Mouse (Mus musculus): Measurements from ENCODE around the gene Ttll2. TPM values are rescaled to one million over a fixed set of nuclear protein-coding genes. Genes with fewer than 3 reads are reported as not detected.
A peak's percentile ranks its signal among the peaks of the same experiment; 100 is the strongest.
"Not testable (repeated sequence)": the region's sequence is repeated elsewhere in the genome, so short reads cannot be mapped to it uniquely, and the experiment has no call there.

Ttll2 gene
- polyA plus RNA-seq, 1 experiment from 2014 or later, result not detected

DNA sequence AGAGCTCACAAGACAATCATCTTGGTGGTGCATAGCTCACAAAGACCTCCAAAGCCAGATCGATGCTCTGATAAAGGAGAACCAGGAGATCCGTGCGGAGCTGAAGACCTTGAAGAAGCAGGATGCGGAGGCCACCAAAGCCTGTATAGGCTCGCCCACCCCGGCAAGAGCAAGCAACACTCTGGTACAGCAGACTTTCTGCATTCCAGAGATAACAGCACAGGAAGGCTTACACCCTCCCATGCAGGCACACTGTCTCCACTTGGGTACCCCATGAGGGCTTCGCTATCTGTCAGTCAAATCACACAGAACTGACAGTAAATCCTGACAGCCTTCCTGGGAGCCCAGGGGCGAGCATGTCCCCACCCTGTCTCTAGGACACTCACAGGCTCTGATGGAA is 26.1 kb downstream of the Ttll2 start:
- H3K9me3 ChIP-seq (ENCODE audit: control insufficient read depth, low read length), result not testable (repeated sequence)
- 78% methylated on average over 3 of the region's 8 CpGs for WGBS

DNA sequence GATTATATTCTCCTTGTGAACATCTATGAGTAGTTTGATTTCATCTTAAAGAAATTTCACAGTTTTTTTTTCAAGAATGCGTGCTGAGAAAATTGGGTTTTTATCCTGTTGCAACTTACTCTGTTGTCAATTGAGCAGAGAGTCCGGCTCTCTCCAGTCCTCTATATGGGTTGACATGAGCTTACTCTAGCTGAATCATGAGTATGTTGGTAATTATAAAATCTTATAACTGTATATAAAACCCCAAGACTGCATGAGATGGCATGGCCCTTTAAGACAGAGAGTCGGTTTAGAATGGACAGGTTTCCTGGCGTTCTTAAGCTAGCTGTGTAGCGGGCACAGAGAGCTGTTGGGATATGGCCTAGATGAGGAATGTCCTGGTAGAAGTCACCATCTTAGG is 28.1 kb downstream of the Ttll2 start, which contains the start of gene Tcp10a:
Gene Tcp10a (plus strand): TSS at position 301 of the 400 bp plus-strand sequence.
- WGBS, result 96% methylated on average over 3 of the region's 5 CpGs
- not testable (repeated sequence) for H3K9ac ChIP-seq (replicated peaks; ENCODE audit: low read length); H3K27me3 ChIP-seq (ENCODE audit: control insufficient read depth, insufficient read depth, low read length); H3K9me3 ChIP-seq (ENCODE audit: control insufficient read depth, low read length); ATAC-seq (ENCODE audit: low FRiP score, low TSS enrichment); DNase-seq; H3K36me3 ChIP-seq (ENCODE audit: control insufficient read depth, insufficient read depth, low read length); H3K4me3 ChIP-seq (replicated peaks; ENCODE audit: low read depth, low read length); H3K4me2 ChIP-seq (ENCODE audit: low read length); H3K4me1 ChIP-seq (ENCODE audit: control insufficient read depth, insufficient read depth, low read length); H3K27ac ChIP-seq (replicated peaks; ENCODE audit: low read depth, low read length)

More for the DNA sequence above, 26.1 kb downstream of the Ttll2 start:
- not testable (repeated sequence) for H3K4me3 ChIP-seq (replicated peaks; ENCODE audit: low read depth, low read length); H3K27me3 ChIP-seq (ENCODE audit: control insufficient read depth, insufficient read depth, low read length); H3K4me2 ChIP-seq (ENCODE audit: low read length); H3K9ac ChIP-seq (replicated peaks; ENCODE audit: low read length); H3K27ac ChIP-seq (replicated peaks; ENCODE audit: low read depth, low read length); H3K4me1 ChIP-seq (ENCODE audit: control insufficient read depth, insufficient read depth, low read length); ATAC-seq (ENCODE audit: low FRiP score, low TSS enrichment); H3K36me3 ChIP-seq (ENCODE audit: control insufficient read depth, insufficient read depth, low read length); DNase-seq

DNA sequence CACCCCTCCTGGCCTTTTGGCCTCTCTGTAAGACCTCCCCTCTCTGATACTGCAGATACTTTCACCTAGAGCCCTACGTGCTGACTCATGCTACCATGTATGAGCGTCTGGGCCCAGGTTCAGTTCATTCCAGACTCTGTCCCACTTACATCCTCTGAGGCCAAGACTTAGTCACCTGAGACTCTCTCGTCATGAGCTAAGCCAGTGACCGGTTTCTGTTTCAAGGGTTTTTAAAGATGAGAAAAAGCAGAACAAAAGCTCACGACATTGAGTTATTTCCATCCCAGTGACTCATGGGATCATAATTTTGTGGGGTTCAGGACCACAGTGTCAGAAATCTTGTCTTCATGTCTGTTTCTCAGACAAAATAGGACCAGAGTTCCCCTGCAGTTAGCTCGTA is 32.7 kb downstream of the Ttll2 start:
- H3K4me3 ChIP-seq (replicated peaks; ENCODE audit: low read depth, low read length); DNase-seq; H3K27ac ChIP-seq (replicated peaks; ENCODE audit: low read depth, low read length); H3K9ac ChIP-seq (replicated peaks; ENCODE audit: low read length); H3K27me3 ChIP-seq (ENCODE audit: control insufficient read depth, insufficient read depth, low read length); H3K4me1 ChIP-seq (ENCODE audit: control insufficient read depth, insufficient read depth, low read length); H3K36me3 ChIP-seq (ENCODE audit: control insufficient read depth, insufficient read depth, low read length); H3K9me3 ChIP-seq (ENCODE audit: control insufficient read depth, low read length); H3K4me2 ChIP-seq (ENCODE audit: low read length); ATAC-seq (ENCODE audit: low FRiP score, low TSS enrichment): not testable (repeated sequence)
- WGBS, result 94% methylated on average over 6 of the region's 6 CpGs

DNA sequence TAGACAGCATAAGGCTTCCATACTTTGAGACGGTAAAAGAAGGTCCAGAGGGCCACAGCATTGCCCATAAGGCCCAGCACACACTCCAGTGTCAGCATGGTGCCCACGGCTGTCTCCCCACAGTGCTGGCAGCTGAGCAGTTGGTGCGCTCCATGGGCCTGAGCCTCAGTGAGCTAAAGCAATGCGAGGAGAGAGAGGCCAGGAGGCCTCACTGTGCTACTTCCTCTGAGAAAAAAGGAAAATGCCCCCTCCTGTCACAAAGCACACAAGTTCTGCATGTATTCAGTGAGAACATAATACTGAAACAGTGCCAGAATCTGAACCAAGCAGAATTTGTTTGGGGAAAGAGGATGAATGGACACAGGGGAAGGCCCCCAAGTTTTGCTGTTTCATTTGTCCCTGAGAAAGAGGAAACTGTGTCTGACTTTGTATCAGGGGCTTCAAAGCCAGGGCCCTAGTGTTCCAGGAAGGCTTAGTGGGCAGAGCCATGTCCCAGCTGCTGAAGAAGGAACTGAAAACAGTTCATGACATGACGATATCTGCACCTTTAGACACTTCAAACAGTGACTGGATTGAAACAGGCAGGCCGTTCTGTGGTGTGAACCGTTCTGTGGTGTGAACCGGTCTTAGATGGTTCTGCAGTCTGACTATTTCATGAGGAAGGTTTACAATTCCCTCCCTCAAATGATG is 36.7 kb downstream of the Ttll2 start:
- H3K9ac ChIP-seq (replicated peaks; ENCODE audit: low read length); H3K27ac ChIP-seq (replicated peaks; ENCODE audit: low read depth, low read length); DNase-seq; ATAC-seq (ENCODE audit: low FRiP score, low TSS enrichment); H3K36me3 ChIP-seq (ENCODE audit: control insufficient read depth, insufficient read depth, low read length); H3K4me3 ChIP-seq (replicated peaks; ENCODE audit: low read depth, low read length); H3K4me1 ChIP-seq (ENCODE audit: control insufficient read depth, insufficient read depth, low read length); H3K9me3 ChIP-seq (ENCODE audit: control insufficient read depth, low read length); H3K4me2 ChIP-seq (ENCODE audit: low read length); H3K27me3 ChIP-seq (ENCODE audit: control insufficient read depth, insufficient read depth, low read length): not testable (repeated sequence)
- 88% methylated on average over 6 of the region's 8 CpGs for WGBS

DNA sequence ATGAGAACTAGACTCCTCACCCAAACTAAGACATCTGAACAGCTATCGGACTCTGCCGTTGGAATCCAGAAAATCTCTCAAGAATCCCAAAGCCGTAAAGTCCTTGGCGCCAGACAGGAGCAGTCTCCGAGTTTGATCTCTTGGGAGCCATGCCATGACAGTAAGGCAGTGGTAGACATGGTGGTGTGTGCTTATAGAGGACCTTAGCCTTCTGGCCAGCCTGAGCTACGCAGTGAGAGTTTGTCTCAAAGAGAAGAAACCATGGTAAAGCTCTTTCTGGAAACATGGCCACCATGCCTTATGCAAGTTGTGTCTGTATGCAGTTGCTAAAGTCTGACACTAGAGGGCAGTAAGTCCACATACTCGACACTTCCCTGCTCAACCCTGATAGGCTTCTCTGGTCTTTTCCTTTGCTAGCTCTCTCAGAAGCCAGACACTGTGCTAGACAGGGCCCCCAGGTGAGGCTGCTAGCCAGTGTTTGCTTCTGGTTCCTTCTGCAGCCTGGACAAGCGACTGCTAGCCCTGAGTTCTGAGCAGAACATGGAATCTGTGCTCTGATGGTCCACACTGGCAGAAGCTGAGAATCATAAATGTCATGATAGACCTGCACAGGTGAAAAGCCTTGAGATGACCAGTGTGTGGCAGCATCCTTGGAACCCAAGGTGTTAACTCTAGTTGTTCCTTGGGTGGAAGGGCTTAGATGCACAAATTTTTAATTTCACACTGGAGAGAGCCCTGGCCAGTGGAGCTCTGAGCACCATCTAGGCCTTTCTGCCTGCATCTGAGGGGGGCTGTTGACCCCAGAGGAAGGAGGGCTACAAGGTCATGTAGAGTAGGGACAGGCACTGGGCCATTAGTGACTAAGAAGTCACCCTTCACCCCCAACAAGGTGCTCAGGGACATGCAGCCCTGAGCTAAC is 46.0 kb downstream of the Ttll2 start:
- not testable (repeated sequence) for H3K4me3 ChIP-seq (replicated peaks; ENCODE audit: low read depth, low read length); H3K4me1 ChIP-seq (ENCODE audit: control insufficient read depth, insufficient read depth, low read length); DNase-seq; H3K9me3 ChIP-seq (ENCODE audit: control insufficient read depth, low read length); H3K9ac ChIP-seq (replicated peaks; ENCODE audit: low read length); H3K4me2 ChIP-seq (ENCODE audit: low read length); H3K36me3 ChIP-seq (ENCODE audit: control insufficient read depth, insufficient read depth, low read length); H3K27ac ChIP-seq (replicated peaks; ENCODE audit: low read depth, low read length); H3K27me3 ChIP-seq (ENCODE audit: control insufficient read depth, insufficient read depth, low read length)
- peak; percentile 78 for ATAC-seq (ENCODE audit: low FRiP score, low TSS enrichment)
- whole genome bisulfite sequencing, result 64% methylated on average over 8 of the region's 8 CpGs

Other genes with a start within 250 kb of the Ttll2 start
- gene Rps6ka2, start 182.6 kb downstream of the Ttll2 start, polyA plus RNA-seq (2014; fragmentation: Nextera tagmentation; extraction: Ambion mirVana), result 17.3 and 22.7 TPM in 2 replicates
- not detected in 2 replicates for gene Tcp10a, start 28.1 kb downstream of the Ttll2 start, polyA plus RNA-seq (2014; fragmentation: Nextera tagmentation; extraction: Ambion mirVana)
- not detected in 2 replicates for gene Gm49630, start 19.3 kb upstream of the Ttll2 start, polyA plus RNA-seq (2014; fragmentation: Nextera tagmentation; extraction: Ambion mirVana)
- not detected in 2 replicates for gene Unc93a2, start 32.8 kb upstream of the Ttll2 start, polyA plus RNA-seq (2014; fragmentation: Nextera tagmentation; extraction: Ambion mirVana)